Mouse (Mus musculus) cerebral cortex, adult 2 months (tissue): ENCODE data around the gene Gm8247.

Experiments
- WGBS: fragments of 180-500 bp; shearing (Covaris S2); methylation state at CpG from one replicate; pipeline ENCODE4 v1.1.7; 2018; 5-methylcytosine and 5-hydroxymethylcytosine counted together

Gm8247 gene

GRCm38 (mm10) chr14:44582853-44583252, at the start of gene Gm8247:
Gene Gm8247 (plus strand): TSS chr14:44583153.
- WGBS: 94% methylated on average over 4 of the region's 4 CpGs

- WGBS: 90% methylated on average over 5 of the region's 5 CpGs
These were observed 35.0 kb upstream of the Gm8247 start for GRCm38 (mm10) chr14:44547961-44548360.

- WGBS: 89% methylated on average over 2 of the region's 2 CpGs
These were observed 8.8 kb downstream of the Gm8247 start for GRCm38 (mm10) chr14:44591765-44592164.

GRCm38 (mm10) chr14:44627737-44628136, 44.8 kb downstream of the Gm8247 start, which contains the start of gene Gm5624:
Gene Gm5624 (minus strand): TSS chr14:44627938.
- WGBS: 77% methylated on average over 4 of the region's 4 CpGs
